17 mouse cellular contexts compared by ENCODE assay signal in genomic region chr11:83299724-83300123, GRCm38 (mm10). TPM values are rescaled to one million over a fixed set of nuclear protein-coding genes. Genes with fewer than 3 reads are reported as not detected.
DNase-seq lines count a peak whose midpoint lies in the region; ATAC-seq and TF ChIP-seq lines count a peak whose summit lies in the region.
"Had no signal": no experiment of that assay in that cellular context is flagged by ENCODE, and none has a peak within 500 bp of the region (broad histone marks: within the 10 kb centered on the region; RNA-seq: fewer than 3 reads in every experiment).

No protein-coding gene starts in this region.

- 94% methylated on average over 9 of the region's 9 CpGs for WGBS in embryonic facial prominence, embryonic 13.5 days
- 93% methylated on average over 9 of the region's 9 CpGs for WGBS in macrophage (ENCODE audit: missing documents)

- no peak for TF ChIP-seq CTCF in left cerebral cortex, adult 2 months (IDR thresholded peaks at IDR 0.05)

- H3K9ac ChIP-seq in embryonic facial prominence, embryonic 13.5 days: no peak overlapping the region

- peaks cover 73% of the 10 kb centered on the region for H3K4me1 ChIP-seq in megakaryocyte, embryonic 14.5 days
- H3K4me1 ChIP-seq in embryonic facial prominence, embryonic 13.5 days: peaks cover 27% of the 10 kb centered on the region

- intact Hi-C loops in left cerebral cortex, adult 2 months (cut with DNase I): no loop called here

- no peaks in the 10 kb centered on the region for H3K27me3 ChIP-seq in megakaryocyte, embryonic 14.5 days (replicated peaks)
- H3K27me3 ChIP-seq in embryonic facial prominence, embryonic 13.5 days: no peaks in the 10 kb centered on the region

- DNase-seq in heart, adult 11 months: peak; percentile 79
- no peak for DNase-seq in heart, adult 9 months (ENCODE audit: low spot score in 2 of 2)
- DNase-seq in left cerebral cortex, adult 2 months (ENCODE audit: extremely low spot score in 1 of 2, low spot score in 2 of 2): no peak
- no peak for DNase-seq in right cerebral cortex, postnatal 14 days
- DNase-seq: adrenal gland, postnatal 14 days; cerebellum, adult 11 months; heart, postnatal 4 days; kidney, postnatal 10 days; lung, adult 18-20 months; midbrain, embryonic 14.5 days; right cerebral cortex, postnatal 4 days; thymus, postnatal 4 days had no signal

- peaks cover 29% of the 10 kb centered on the region for H3K36me3 ChIP-seq in megakaryocyte, embryonic 14.5 days (replicated peaks; ENCODE audit: low read length)
- peaks cover 14% of the 10 kb centered on the region for H3K36me3 ChIP-seq in embryonic facial prominence, embryonic 13.5 days
- H3K36me3 ChIP-seq in macrophage (ENCODE audit: inconsistent target): peaks cover 10% of the 10 kb centered on the region; the same call in 1 of the 2 replicates

- H3K27ac ChIP-seq in embryonic facial prominence, embryonic 13.5 days: no peak overlapping the region
- no peak overlapping the region for H3K27ac ChIP-seq in macrophage
- H3K27ac ChIP-seq in left cerebral cortex, adult 2 months: no peak overlapping the region

- H3K4me2 ChIP-seq in embryonic facial prominence, embryonic 13.5 days: peak overlapping the region; percentile 79

- no peak for ATAC-seq in megakaryocyte, adult 5-6 weeks (ENCODE audit: poor library complexity, severe bottlenecking)
- no peak for ATAC-seq in embryonic facial prominence, embryonic 13.5 days (ENCODE audit: insufficient number of reproducible peaks, insufficient read depth, low FRiP score, low TSS enrichment, low read depth)

- H3K79me2 ChIP-seq in macrophage (ENCODE audit: inconsistent target): peaks cover 20% of the 10 kb centered on the region

- H3K9me3 ChIP-seq in megakaryocyte, embryonic 14.5 days: no peaks in the 10 kb centered on the region
- H3K9me3 ChIP-seq in embryonic facial prominence, embryonic 13.5 days: no peaks in the 10 kb centered on the region

- peak overlapping the region; percentile 38 for H3K4me3 ChIP-seq in megakaryocyte, embryonic 14.5 days (replicated peaks)
- H3K4me3 ChIP-seq in embryonic facial prominence, embryonic 13.5 days: no peak overlapping the region
- peak overlapping the region; percentile 71 for H3K4me3 ChIP-seq in macrophage (ENCODE audit: inconsistent target)
- no peak overlapping the region for H3K4me3 ChIP-seq in left cerebral cortex, adult 2 months

RNA-seq across cellular contexts. Expression of gene Ap2b1, which starts 0.9 kb away (rescaled TPM):
- polyA plus RNA-seq in megakaryocyte, embryonic 14.5 days (2012; ENCODE audit: insufficient read depth, low replicate concordance): 3.7 and 13.6 TPM in 2 replicates
- 53.7 and 58.1 TPM in 2 replicates for total RNA-seq in megakaryocyte, adult 5-6 weeks (2015)
- total RNA-seq in megakaryocyte, adult 5-6 weeks (2017): 52.4 and 59.6 TPM in 2 replicates
- polyA plus RNA-seq in embryonic facial prominence, embryonic 13.5 days (2015; fragmentation: Nextera tagmentation; extraction: Ambion mirVana): 56.8 and 57.6 TPM in 2 replicates
- total RNA-seq in macrophage (2018; cell fraction: chromatin; rRNA removed): 100 to 1,000 TPM in 20 of 26 experiments, 10 to 100 TPM in 6; 85.9 to 207 (median 109) TPM
- total RNA-seq in macrophage (2018; cell fraction: cytosol; rRNA removed): 100 to 1,000 TPM in 16 of 26 experiments, 10 to 100 TPM in 10; 87.8 to 124 (median 106) TPM
- total RNA-seq in macrophage (2018; cell fraction: nucleus; rRNA removed): 100 to 1,000 TPM in 17 of 26 experiments, 10 to 100 TPM in 9; 88.1 to 191 (median 105) TPM
- polyA plus RNA-seq in macrophage (2018): 70.2 to 81.3 TPM (median 77.0 TPM) in 3 replicates
- total RNA-seq in left cerebral cortex, adult 2 months (2021): 100 to 1,000 TPM; 281 to 296 TPM

RNA-seq across cellular contexts. Expression of gene Pex12, which starts 2.7 kb away (rescaled TPM):
- polyA plus RNA-seq in megakaryocyte, embryonic 14.5 days (2012; ENCODE audit: insufficient read depth, low replicate concordance): 2.2 and 9.8 TPM in 2 replicates
- total RNA-seq in megakaryocyte, adult 5-6 weeks (2015): 6.2 and 7.1 TPM in 2 replicates
- 4.3 and 8.0 TPM in 2 replicates for total RNA-seq in megakaryocyte, adult 5-6 weeks (2017)
- polyA plus RNA-seq in embryonic facial prominence, embryonic 13.5 days (2015; fragmentation: Nextera tagmentation; extraction: Ambion mirVana): 14.9 and 15.4 TPM in 2 replicates
- total RNA-seq in macrophage (2018; cell fraction: chromatin; rRNA removed): 10 to 100 TPM in 1 of 26 experiments, 1 to 10 TPM in 25; 1.2 to 20.4 (median 3.5) TPM
- 1 to 10 TPM; 2.0 to 8.5 (median 6.6) TPM for total RNA-seq in macrophage (2018; cell fraction: cytosol; rRNA removed)
- 10 to 100 TPM in 4 of 26 experiments, 1 to 10 TPM in 22; 2.1 to 12.8 (median 4.9) TPM for total RNA-seq in macrophage (2018; cell fraction: nucleus; rRNA removed)
- polyA plus RNA-seq in macrophage (2018): 6.9 to 7.9 TPM (median 7.7 TPM) in 3 replicates
- 10 to 100 TPM in 1 of 2 experiments, 1 to 10 TPM in 1; 9.4 to 13.9 TPM for total RNA-seq in left cerebral cortex, adult 2 months (2021)

RNA-seq across cellular contexts. Expression of gene Slfn14, which starts 13.2 kb away (rescaled TPM):
- 1.4 TPM in 1 of 2 replicates, not detected in the other for polyA plus RNA-seq in megakaryocyte, embryonic 14.5 days (2012; ENCODE audit: insufficient read depth, low replicate concordance)
- total RNA-seq in megakaryocyte, adult 5-6 weeks (2015): not detected in 2 replicates
- 0.16 TPM in 1 of 2 replicates, not detected in the other for total RNA-seq in megakaryocyte, adult 5-6 weeks (2017)
- polyA plus RNA-seq in embryonic facial prominence, embryonic 13.5 days (2015; fragmentation: Nextera tagmentation; extraction: Ambion mirVana): 0.21 and 0.51 TPM in 2 replicates
- total RNA-seq in macrophage (2018; cell fraction: chromatin; rRNA removed): not detected
- not detected for total RNA-seq in macrophage (2018; cell fraction: cytosol; rRNA removed)
- total RNA-seq in macrophage (2018; cell fraction: nucleus; rRNA removed): not detected
- polyA plus RNA-seq in macrophage (2018): not detected in 3 replicates
- total RNA-seq in left cerebral cortex, adult 2 months (2021): not detected
- total RNA-seq: granulocyte monocyte progenitor cell, adult 5-6 weeks had no signal

Comparison
In these comparisons a context has a peak if more than half of its experiments do, and no peak if none do; other contexts are left out.
1. H3K4me3 ChIP-seq: peak in megakaryocyte, embryonic 14.5 days (single experiment) and macrophage (single experiment); none in embryonic facial prominence, embryonic 13.5 days (single experiment) and left cerebral cortex, adult 2 months (single experiment).